Mouse (Mus musculus): Measurements from ENCODE around the gene Mecom. TPM values are rescaled to one million over a fixed set of nuclear protein-coding genes. Genes with fewer than 3 reads are reported as not detected.

The Mecom gene
- total and polyA plus RNA-seq, 3 experiments = not detected

DNA sequence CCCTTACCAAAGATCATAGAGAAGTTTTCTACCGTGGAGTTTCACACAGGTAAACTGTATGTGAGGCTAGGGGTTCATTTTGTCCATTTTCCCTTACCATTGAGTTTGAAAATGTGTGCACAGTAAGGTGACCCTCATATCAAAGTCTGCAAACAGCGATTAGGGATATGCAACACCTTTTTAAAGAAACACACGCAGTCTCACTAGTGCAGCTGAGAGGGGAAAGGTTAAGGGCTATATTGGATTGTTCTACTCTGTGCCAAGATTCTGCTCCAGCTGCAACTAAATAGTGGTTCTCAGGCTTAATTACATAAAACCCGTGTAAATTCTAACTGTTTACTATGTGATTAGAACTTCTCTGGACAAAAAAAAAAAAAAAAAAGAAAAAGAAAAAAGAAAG, 263.7 kb downstream of the Mecom start:
- no peaks in the 10 kb centered on the region for H3K4me1 ChIP-seq (ENCODE audit: control insufficient read depth in 1 of 2, insufficient read depth in 2 of 2)
- no peak overlapping the region for H3K9ac ChIP-seq (ENCODE audit: insufficient read depth, low read depth)
- no peak for TF ChIP-seq USF1 (IDR thresholded peaks at IDR 0.05; ENCODE audit: low read depth, low read length)
- no peak for TF ChIP-seq JUND (conservative IDR thresholded peaks at IDR 0.05; ENCODE audit: low read depth, low read length)
- no peak for TF ChIP-seq E2F4 (IDR thresholded peaks at IDR 0.05; ENCODE audit: insufficient replicate concordance, low read depth, low read length)
- no peak for TF ChIP-seq RCOR1 (conservative IDR thresholded peaks at IDR 0.05; ENCODE audit: low read depth, low read length)
- no peak for TF ChIP-seq MAFK (IDR thresholded peaks at IDR 0.05; ENCODE audit: insufficient replicate concordance, low read length)
- no peak for TF ChIP-seq TBP (conservative IDR thresholded peaks at IDR 0.05; ENCODE audit: low read depth, low read length)
- no peak for TF ChIP-seq HCFC1 (IDR thresholded peaks at IDR 0.05; ENCODE audit: low read depth, low read length)
- no peak overlapping the region for H3K27ac ChIP-seq (ENCODE audit: insufficient read depth, low read depth)
- dilution Hi-C loops (cut with MboI; ENCODE audit: extremely low pct_ligation_motif_present, extremely low pct_unique_long_range_greater_than_20kb, low sequenced_read_pairs) = no loop called here
- no peaks in the 10 kb centered on the region for H3K79me2 ChIP-seq (replicated peaks; ENCODE audit: control insufficient read depth, extremely low read depth, insufficient read depth, poor library complexity, severe bottlenecking)
- no peak for DNase-seq (ENCODE audit: extremely low read depth)
- no peaks in the 10 kb centered on the region for H3K9me3 ChIP-seq (replicated peaks; ENCODE audit: low read length)
- in situ Hi-C loops (cut with MboI; ENCODE audit: low pct_ligation_motif_present, low pct_unique_long_range_greater_than_20kb, low sequenced_read_pairs) = no loop called here
- no peaks in the 10 kb centered on the region for H3K36me3 ChIP-seq (replicated peaks in 1 of 2; ENCODE audit: control insufficient read depth in 1 of 2, insufficient read depth in 1 of 2, low read length in 1 of 2)
- no peak overlapping the region for H3K4me2 ChIP-seq (ENCODE audit: insufficient read depth, low read depth, poor library complexity, severe bottlenecking)
- H3K27me3 ChIP-seq (replicated peaks) = no peaks in the 10 kb centered on the region
- H3K4me3 ChIP-seq (replicated peaks in 1 of 3; ENCODE audit: low read depth in 2 of 3, low read length in 2 of 3, poor library complexity in 1 of 3) = no peak overlapping the region

DNA sequence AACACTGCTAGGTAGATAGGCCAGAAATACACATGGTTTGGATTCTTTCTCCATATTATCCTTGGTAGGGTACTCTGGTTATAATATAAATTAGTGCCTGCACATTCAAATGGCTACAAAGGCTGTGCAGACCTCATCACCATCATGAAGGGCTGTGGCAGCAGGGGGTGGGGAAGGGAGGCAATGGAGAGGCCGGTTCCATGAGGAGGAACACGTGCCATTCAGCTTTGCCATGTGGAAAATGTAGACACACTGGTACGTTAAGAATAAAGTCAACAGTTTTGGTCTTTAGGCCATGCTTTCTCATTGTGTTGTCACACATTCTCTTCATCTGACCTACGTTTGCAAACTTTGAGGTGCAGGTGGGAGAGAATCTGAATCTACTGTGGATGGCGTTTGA, 264.2 kb downstream of the Mecom start:
- Histone ChIP-seq H3K79me2 (replicated peaks; ENCODE audit: control insufficient read depth, extremely low read depth, insufficient read depth, poor library complexity, severe bottlenecking) (no peaks in the 10 kb centered on the region), H3K4me2 (ENCODE audit: insufficient read depth, low read depth, poor library complexity, severe bottlenecking) (no peak overlapping the region), H3K27ac (ENCODE audit: insufficient read depth, low read depth) (no peak overlapping the region), H3K4me1 (ENCODE audit: control insufficient read depth in 1 of 2, insufficient read depth in 2 of 2) (no peaks in the 10 kb centered on the region), H3K9ac (ENCODE audit: insufficient read depth, low read depth) (no peak overlapping the region), H3K27me3 (replicated peaks) (no peaks in the 10 kb centered on the region), H3K9me3 (replicated peaks; ENCODE audit: low read length) (no peaks in the 10 kb centered on the region), H3K4me3 (replicated peaks in 1 of 3; ENCODE audit: low read depth in 2 of 3, low read length in 2 of 3, poor library complexity in 1 of 3) (no peak overlapping the region), H3K36me3 (replicated peaks in 1 of 2; ENCODE audit: control insufficient read depth in 1 of 2, insufficient read depth in 1 of 2, low read length in 1 of 2) (no peaks in the 10 kb centered on the region)
- dilution Hi-C loops (cut with MboI; ENCODE audit: extremely low pct_ligation_motif_present, extremely low pct_unique_long_range_greater_than_20kb, low sequenced_read_pairs) = no loop called here
- in situ Hi-C loops (cut with MboI; ENCODE audit: low pct_ligation_motif_present, low pct_unique_long_range_greater_than_20kb, low sequenced_read_pairs) = no loop called here
- DNase-seq (ENCODE audit: extremely low read depth) = no peak
- no peak for TF ChIP-seq CHD2 (IDR thresholded peaks at IDR 0.05; ENCODE audit: low read length)
- no peak for TF ChIP-seq PAX5 (IDR thresholded peaks at IDR 0.05; ENCODE audit: low read length)
- TF ChIP-seq BHLHE40 (IDR thresholded peaks at IDR 0.05; ENCODE audit: low read depth, low read length) = no peak
- no peak for TF ChIP-seq KAT2A (IDR thresholded peaks at IDR 0.05; ENCODE audit: insufficient replicate concordance, low read length)
- TF ChIP-seq CHD1 (IDR thresholded peaks at IDR 0.05; ENCODE audit: low read depth, low read length) = no peak
- no peak for TF ChIP-seq ZNF384 (IDR thresholded peaks at IDR 0.05; ENCODE audit: low read depth, low read length)
- TF ChIP-seq JUN (IDR thresholded peaks at IDR 0.05; ENCODE audit: insufficient read depth, low read depth, low read length) = no peak
- no peak for TF ChIP-seq NRF1 (IDR thresholded peaks at IDR 0.05; ENCODE audit: low read depth, low read length)

DNA sequence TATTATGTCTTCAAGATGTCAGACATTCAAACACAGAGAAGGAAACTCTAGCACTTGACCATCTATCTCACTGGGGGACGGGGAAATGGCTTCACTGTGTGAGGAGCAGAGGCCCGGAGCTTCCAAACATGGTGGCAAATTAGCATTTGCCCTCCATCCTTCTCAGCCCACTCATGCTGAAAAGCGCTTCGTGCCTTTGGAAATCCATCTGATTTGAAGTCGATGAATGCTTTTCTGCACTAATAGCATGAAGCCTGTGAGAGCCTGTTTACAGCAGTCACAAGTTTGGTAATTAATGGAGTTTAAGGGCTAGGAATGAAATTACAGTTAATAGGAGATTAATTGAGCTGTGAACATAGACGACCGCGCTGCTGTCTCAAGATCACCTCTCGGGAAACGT, 270.2 kb downstream of the Mecom start:
- Histone ChIP-seq H3K27ac (ENCODE audit: insufficient read depth, low read depth) (no peak overlapping the region), H3K9ac (ENCODE audit: insufficient read depth, low read depth) (no peak overlapping the region), H3K9me3 (replicated peaks; ENCODE audit: low read length) (no peaks in the 10 kb centered on the region), H3K79me2 (replicated peaks; ENCODE audit: control insufficient read depth, extremely low read depth, insufficient read depth, poor library complexity, severe bottlenecking) (no peaks in the 10 kb centered on the region), H3K27me3 (replicated peaks) (no peaks in the 10 kb centered on the region), H3K36me3 (replicated peaks in 1 of 2; ENCODE audit: control insufficient read depth in 1 of 2, insufficient read depth in 1 of 2, low read length in 1 of 2) (no peaks in the 10 kb centered on the region), H3K4me2 (ENCODE audit: insufficient read depth, low read depth, poor library complexity, severe bottlenecking) (no peak overlapping the region), H3K4me1 (ENCODE audit: control insufficient read depth in 1 of 2, insufficient read depth in 2 of 2) (no peaks in the 10 kb centered on the region), H3K4me3 (replicated peaks in 1 of 3; ENCODE audit: low read depth in 2 of 3, low read length in 2 of 3, poor library complexity in 1 of 3) (no peak overlapping the region)
- in situ Hi-C loops (cut with MboI; ENCODE audit: low pct_ligation_motif_present, low pct_unique_long_range_greater_than_20kb, low sequenced_read_pairs) (no loop called here), dilution Hi-C loops (cut with MboI; ENCODE audit: extremely low pct_ligation_motif_present, extremely low pct_unique_long_range_greater_than_20kb, low sequenced_read_pairs) (no loop called here)
- DNase-seq (ENCODE audit: extremely low read depth) = no peak
- TF ChIP-seq POLR2AphosphoS2 (IDR thresholded peaks at IDR 0.05; ENCODE audit: low read depth, low read length) (no peak), CTCF (conservative IDR thresholded peaks at IDR 0.05 in 1 of 2, IDR thresholded peaks at IDR 0.05 in 1 of 2; ENCODE audit: low read depth in 2 of 2, low read length in 2 of 2) (no peak), RCOR1 (conservative IDR thresholded peaks at IDR 0.05; ENCODE audit: low read depth, low read length) (no peak), MAZ (IDR thresholded peaks at IDR 0.05; ENCODE audit: low read depth, low read length) (no peak), MAX (IDR thresholded peaks at IDR 0.05; ENCODE audit: low read length) (no peak), MXI1 (IDR thresholded peaks at IDR 0.05; ENCODE audit: low read depth, low read length) (no peak), EP300 (IDR thresholded peaks at IDR 0.05; ENCODE audit: low read length) (no peak), NELFE (IDR thresholded peaks at IDR 0.05; ENCODE audit: low read depth, low read length) (no peak)

Data from CH12.LX (cell line).